Mouse (Mus musculus) forelimb bud, embryonic 11.5 days (tissue): ENCODE measurements around the gene Tenm4.

Experiments used
- DNase-seq: peaks from one replicate; pipeline ENCODE4 v3.0.0-alpha.2; 2012; ENCODE audit warnings: low read depth, low spot score

Tenm4 gene

GRCm38 (mm10) chr7:96842477-96843255 is 671.6 kb downstream of the Tenm4 start:
- peak; percentile 23 for DNase-seq

GRCm38 (mm10) chr7:96844104-96844894 is 673.3 kb downstream of the Tenm4 start:
- DNase-seq = no peak

- DNase-seq = no peak
Observed at GRCm38 (mm10) chr7:96852781-96853180, 681.7 kb downstream of the Tenm4 start.

- no peak for DNase-seq
Observed at GRCm38 (mm10) chr7:96855867-96856406, 684.9 kb downstream of the Tenm4 start.

- no peak for DNase-seq
Observed at GRCm38 (mm10) chr7:96856518-96856917, 685.5 kb downstream of the Tenm4 start.

- DNase-seq = no peak
Observed at GRCm38 (mm10) chr7:96859077-96859476, 688.0 kb downstream of the Tenm4 start.

GRCm38 (mm10) chr7:96859684-96860083 is 688.6 kb downstream of the Tenm4 start:
- DNase-seq = no peak

GRCm38 (mm10) chr7:96860650-96861049 is 689.6 kb downstream of the Tenm4 start:
- no peak for DNase-seq

GRCm38 (mm10) chr7:96864894-96865722 is 694.1 kb downstream of the Tenm4 start:
- DNase-seq = no peak

GRCm38 (mm10) chr7:96869079-96869810 is 698.2 kb downstream of the Tenm4 start:
- no peak for DNase-seq

GRCm38 (mm10) chr7:96870473-96870872 is 699.4 kb downstream of the Tenm4 start:
- no peak for DNase-seq

- DNase-seq = no peak
Observed at GRCm38 (mm10) chr7:96871031-96871430, 700.0 kb downstream of the Tenm4 start.

GRCm38 (mm10) chr7:96878511-96879276 is 707.6 kb downstream of the Tenm4 start:
- DNase-seq = no peak

- no peak for DNase-seq
Observed at GRCm38 (mm10) chr7:96879593-96879992, 708.5 kb downstream of the Tenm4 start.

GRCm38 (mm10) chr7:96880221-96880944 is 709.3 kb downstream of the Tenm4 start:
- no peak for DNase-seq

GRCm38 (mm10) chr7:96883297-96883696 is 712.3 kb downstream of the Tenm4 start:
- DNase-seq = no peak

- DNase-seq = no peak
Observed at GRCm38 (mm10) chr7:96887088-96887654, 716.1 kb downstream of the Tenm4 start.

GRCm38 (mm10) chr7:96889061-96890034 is 718.3 kb downstream of the Tenm4 start:
- DNase-seq = no peak
